Mouse (Mus musculus): ENCODE data around the gene Chst4.

- TF ChIP-seq CTCF (IDR thresholded peaks at IDR 0.05; ENCODE audit: extremely low read depth, insufficient read length, insufficient replicate concordance, low read depth, low read length) = no peak
- no peak for TF ChIP-seq POLR2A (IDR thresholded peaks at IDR 0.05; ENCODE audit: low read depth, low read length)
These were observed 49.3 kb downstream of the Chst4 start, which contains the start of gene Tat for GRCm38 (mm10) chr8:109990224-109990623.

Data from small intestine, adult 2 months (tissue).